Mouse (Mus musculus) inflammation-experienced regulatory T-cells, adult 6 months (primary cell): ENCODE measurements around the gene Dars2. TPM values are rescaled to one million over a fixed set of nuclear protein-coding genes. Genes with fewer than 3 reads are reported as not detected.
"Not testable (repeated sequence)": the region's sequence is repeated elsewhere in the genome, so short reads cannot be mapped to it uniquely, and the experiment has no call there.

Experiments
- ATAC-seq: one replicate; pipeline ENCODE4 v1.8.0; 2017
- polyA plus RNA-seq, 3 experiments: library from polyadenylated mRNA; unstranded; fragments of 100-300 nt; shearing (Covaris generic); gene quantifications; one replicate each; pipeline ENCODE4 v1.2.1; 2017

Dars2 gene
- polyA plus RNA-seq, 3 experiments from 2014 or later: 15.0 to 27.5 (median 16.3) TPM

DNA sequence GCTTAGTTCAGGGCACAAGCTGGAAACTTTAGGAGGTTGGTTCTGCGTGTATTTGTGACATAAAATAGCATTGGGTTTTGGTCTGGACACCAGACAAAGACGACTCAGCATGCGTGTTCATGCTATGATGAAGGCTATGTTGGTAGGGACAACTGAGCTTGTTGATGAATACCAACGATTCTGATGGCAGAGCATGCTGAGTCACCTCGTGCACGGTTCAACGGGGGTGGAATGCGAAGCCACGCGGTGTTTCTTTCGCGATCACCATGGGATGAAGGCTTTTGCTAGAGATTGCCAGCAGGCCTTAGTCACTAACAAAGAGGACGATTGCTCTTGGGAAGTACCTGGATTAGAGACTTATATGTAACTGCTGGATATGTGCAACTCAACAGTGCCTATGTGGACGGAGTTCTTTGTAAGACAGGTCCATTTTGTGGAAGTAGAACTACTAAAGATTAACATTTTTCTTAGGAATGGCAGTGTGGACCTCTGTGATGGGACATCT is 35.1 kb downstream of the Dars2 start:
- peak; percentile 19 for ATAC-seq

DNA sequence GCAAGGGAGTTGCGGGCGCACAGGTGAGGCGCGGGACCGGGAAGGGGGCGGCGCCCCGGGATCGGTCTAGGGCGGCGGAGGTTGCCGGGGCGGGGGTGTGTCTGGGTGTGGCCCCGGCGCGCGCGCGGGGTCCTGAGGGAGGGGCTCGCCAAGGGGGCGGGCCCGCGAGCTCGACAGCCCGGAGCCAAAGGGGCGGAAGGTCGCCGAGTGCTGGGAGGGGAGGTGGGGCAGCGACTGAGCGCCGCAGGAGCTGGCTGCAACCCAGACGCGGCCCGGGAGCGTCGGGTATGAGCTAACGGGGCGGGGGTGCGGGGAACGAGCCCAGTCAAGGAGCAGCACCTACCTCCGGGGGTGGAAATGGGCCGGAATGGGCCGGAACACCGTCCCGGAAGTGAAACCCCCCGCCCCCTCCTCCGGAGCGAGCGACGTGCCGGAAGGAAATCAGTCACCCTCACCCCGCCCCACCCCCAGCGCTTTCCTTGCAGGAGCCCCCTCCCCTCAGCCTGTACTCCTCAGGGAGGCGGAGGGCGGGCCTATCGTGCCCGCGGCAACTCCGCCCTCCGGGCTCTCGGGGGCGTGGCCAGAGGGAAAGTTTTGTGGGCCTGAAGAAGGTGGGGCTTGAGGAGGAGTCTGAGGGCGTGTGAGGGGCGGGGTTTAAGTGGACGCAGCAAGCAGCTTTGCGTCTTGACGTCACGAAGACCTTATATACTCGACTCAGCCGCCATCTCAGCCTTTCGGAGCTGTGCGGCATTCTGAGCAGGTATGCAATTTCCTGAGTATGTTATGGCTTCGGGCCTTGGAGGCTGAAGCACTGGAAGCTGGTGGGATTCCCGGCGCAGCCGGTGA is 35.8 kb downstream of the Dars2 start, which contains the start of gene Zbtb37:
Gene Zbtb37, minus strand, starts transcription at position 415 of the 846 bp plus-strand sequence.
- peak; percentile 91 for ATAC-seq

- no peak for ATAC-seq
These were observed 36.5 kb downstream of the Dars2 start for GRCm38 (mm10) chr1:161033856-161034434.

DNA sequence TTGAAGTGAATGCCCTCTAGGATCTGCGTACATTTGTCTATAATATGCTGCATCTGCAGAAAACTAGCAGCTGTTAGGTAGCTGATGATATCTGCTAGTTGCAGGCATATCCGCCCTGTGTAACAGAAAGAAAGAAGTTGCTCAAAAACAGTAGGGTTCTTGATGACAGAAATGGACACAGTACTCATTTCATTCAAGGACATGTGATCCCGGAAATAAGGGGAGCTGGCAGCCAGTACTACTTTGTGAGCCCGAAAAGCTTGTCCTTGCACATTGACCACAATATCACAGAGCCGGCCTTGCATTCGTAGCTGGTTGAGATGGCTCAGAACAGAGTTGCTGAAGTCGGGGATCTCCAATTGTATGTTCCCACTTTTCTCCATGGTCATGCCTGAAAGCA is 38.1 kb downstream of the Dars2 start:
- ATAC-seq: no peak

DNA sequence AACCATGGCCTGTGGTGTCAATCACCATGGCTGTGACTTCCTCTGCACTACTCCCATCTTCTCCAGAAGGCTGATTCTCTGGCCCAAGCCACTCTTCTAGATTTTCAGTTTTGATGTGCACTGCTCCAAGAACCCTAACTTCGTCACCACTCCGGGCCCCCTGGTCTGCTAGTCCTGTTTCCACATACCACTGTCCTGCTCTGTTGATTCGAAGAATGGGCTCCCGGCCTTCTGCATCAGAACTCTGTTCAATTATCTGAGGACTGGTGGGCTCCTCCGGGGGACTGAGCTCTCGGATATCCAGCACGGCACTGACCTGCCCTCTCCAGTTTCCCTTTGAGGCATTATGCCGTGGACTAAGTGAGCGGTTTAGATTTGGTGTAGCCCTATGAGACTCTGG is 38.6 kb downstream of the Dars2 start:
- no peak for ATAC-seq

DNA sequence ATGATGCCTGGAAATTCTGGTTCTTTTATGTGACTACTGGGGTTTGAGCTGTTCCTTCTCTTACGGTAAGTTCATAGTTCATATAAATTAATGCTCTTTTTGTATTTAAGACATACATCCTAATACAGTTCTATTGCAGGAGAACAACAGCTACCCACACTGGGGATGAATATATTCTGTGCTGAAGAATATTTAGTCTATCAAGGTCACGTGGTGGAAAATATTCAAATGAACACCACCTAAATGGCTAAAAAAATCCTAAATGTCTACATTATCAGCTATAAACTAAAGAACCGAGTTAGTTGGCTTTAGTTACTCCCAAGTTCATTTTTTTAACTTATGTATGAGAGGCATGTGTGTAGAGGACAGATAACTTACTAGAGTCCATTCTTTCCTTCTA is 40.4 kb downstream of the Dars2 start:
- ATAC-seq: no peak

GRCm38 (mm10) chr1:161028427-161028826 is 42.0 kb downstream of the Dars2 start:
- not testable (repeated sequence) for ATAC-seq

GRCm38 (mm10) chr1:161027196-161027595 is 43.3 kb downstream of the Dars2 start:
- ATAC-seq: no peak

- ATAC-seq: no peak
These were observed 44.8 kb downstream of the Dars2 start for GRCm38 (mm10) chr1:161025410-161026210.

DNA sequence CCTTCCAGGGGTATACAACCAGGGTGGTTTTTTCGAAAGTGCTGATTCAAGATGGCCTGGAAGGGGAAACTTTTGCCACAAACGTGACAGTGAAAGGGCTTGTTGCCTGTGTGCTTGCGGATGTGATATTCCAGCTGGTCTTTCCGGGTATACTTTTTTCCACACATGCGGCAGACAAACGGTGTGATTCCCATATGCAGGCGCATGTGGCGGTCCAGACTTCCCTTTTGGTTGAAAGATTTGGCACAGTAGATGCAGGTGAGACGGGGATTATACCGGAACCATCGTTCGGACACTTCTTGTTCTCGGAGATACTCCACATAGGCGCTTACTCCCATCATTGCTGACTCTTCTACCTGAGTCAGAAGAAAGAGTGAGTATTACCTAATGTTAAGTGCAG is 50.4 kb downstream of the Dars2 start:
- ATAC-seq: no peak

DNA sequence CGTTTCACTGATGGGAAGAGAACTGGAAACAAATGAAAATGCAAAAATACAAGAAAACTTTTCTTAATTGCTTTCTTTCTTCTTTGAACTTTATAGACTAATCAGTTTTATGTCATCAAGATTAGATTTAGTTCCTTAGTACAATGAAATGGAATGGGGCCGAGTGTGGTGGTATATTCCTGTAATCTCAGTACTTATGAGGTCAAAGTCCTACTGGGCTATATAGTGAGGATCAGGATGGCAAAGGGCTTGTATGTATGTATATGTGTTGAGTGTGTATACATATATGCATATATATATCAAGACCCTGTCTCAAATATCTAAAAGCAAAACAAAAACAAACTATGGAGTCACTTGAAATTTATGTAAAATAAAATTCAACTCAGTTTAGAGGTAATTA is 54.1 kb downstream of the Dars2 start:
- ATAC-seq: no peak

DNA sequence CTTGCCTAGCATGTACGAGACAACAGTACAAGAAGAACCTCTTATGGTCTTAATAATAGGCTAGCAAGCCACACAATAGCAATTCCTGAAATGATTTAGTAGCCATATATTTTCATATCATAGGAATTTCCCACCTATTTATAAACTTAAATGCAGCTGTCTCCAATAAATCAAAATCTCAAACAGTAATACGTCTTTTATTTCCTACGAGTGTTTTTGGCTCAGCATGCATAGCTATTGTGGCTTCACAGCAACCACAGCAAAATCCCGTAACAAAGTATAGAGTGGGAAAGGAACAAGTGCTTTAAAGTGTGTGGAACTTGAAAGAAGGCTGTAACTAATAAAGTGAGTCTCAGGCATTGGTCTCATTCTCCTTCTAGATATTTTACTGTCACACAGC is 60.0 kb downstream of the Dars2 start:
- no peak for ATAC-seq

GRCm38 (mm10) chr1:161008038-161008437 is 62.4 kb downstream of the Dars2 start:
- no peak for ATAC-seq

DNA sequence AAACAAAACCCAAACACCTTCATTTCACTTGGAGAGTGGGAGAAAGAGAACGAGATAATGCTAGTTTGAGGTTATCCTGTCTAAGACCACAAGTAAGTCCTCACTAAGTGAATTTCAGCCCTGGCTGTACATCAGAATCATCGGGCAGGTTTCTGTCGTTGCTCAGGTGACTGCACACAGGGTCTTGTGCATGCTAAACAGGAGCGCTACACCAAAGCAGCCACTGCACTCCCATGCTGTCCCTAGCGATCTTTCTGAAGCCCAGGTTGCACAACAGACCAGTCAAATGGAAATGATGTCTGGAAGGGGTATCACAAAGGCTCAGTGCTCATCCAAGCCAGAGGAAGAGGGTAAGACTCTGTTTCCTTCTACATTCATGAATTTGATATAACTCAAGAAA is 64.0 kb downstream of the Dars2 start:
- no peak for ATAC-seq

DNA sequence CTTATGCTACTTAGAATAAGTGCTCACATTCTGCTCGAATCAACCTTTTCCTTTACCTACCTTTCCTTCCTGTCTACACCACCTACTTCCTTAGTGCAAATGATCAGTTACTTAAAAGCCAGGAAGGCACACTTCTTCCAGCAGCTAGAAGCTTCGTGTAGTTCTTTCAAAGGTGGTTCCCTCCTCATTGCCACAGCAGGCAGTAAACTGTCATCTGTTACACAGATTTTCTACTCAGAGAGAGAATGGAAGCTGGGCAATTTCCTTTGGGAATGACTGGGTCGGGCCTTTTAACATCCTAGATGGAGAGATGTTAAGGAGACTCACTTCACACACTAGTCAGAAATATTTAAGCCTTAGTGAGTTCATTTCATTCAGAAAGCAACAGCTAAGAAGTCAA is 64.9 kb downstream of the Dars2 start:
- no peak for ATAC-seq

DNA sequence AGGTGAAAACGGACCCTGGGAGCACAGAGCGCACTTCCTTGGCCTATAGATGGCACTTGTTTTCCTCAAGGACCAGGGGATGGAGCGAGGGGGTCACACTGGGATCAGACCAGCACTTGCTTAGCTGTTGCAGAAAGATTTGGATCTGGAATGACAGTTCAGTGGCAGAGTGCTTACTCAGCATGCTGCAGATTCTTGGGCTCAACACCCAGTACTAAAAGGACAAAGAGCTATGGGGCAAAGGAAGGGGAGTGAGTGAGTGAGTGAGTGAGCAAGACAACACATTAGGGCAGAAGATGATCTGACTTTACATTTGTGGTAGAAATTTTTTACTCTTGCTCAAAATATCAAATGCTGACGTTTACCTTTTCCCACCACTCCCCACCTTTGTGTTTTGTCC is 65.5 kb downstream of the Dars2 start:
- ATAC-seq: no peak

GRCm38 (mm10) chr1:160993851-160994250 is 76.6 kb downstream of the Dars2 start:
- ATAC-seq: no peak

Other genes starting within 250 kb of the Dars2 start
- 10 to 100 TPM; 11.8 to 13.2 (median 12.3) TPM for gene Rc3h1, start 164.2 kb downstream of the Dars2 start, polyA plus RNA-seq
- 10 to 100 TPM in 1 of 3 experiments, 1 to 10 TPM in 2; 5.1 to 13.6 (median 9.2) TPM for gene Serpinc1, start 92.1 kb downstream of the Dars2 start, polyA plus RNA-seq
- gene Zbtb37, start 35.8 kb downstream of the Dars2 start, polyA plus RNA-seq: 1 to 10 TPM; 6.0 to 8.8 (median 7.1) TPM
- gene Cenpl, start 55 bp upstream of the Dars2 start, polyA plus RNA-seq: 10 to 100 TPM; 15.8 to 44.5 (median 19.1) TPM
- 10 to 100 TPM; 27.7 to 38.6 (median 30.0) TPM for gene Klhl20, start 60.9 kb upstream of the Dars2 start, polyA plus RNA-seq
- gene Ankrd45, start 72.0 kb upstream of the Dars2 start, polyA plus RNA-seq: not detected
- not detected for gene Tex50, start 88.7 kb upstream of the Dars2 start, polyA plus RNA-seq
- gene Prdx6, start 180.6 kb upstream of the Dars2 start, polyA plus RNA-seq: 100 to 1,000 TPM; 249 to 347 (median 317) TPM